Mouse (Mus musculus): ENCODE data around the gene Rptor. TPM values are rescaled to one million over a fixed set of nuclear protein-coding genes. Genes with fewer than 3 reads are reported as not detected.

The Rptor gene
- polyA plus RNA-seq, 1 experiment, result 26.2 TPM

DNA sequence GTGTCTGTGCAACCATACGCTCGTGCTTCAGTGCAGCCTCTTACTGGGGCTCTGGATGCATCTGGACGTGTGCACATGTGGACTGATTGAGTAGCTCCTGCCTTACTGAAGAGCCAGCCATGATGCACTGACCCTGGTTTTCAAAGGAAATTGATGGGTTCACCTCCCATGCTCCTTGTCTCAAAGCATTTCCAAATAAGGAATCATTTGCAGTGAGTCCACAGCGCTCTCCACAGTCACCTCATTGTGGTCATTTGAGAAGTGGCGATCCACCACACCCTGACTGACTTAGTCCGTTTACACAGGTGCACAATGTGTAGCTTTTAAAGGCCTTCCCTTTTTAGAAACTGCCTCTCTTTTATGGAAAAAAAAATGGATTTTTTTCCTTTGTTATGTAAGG lies 190.7 kb downstream of the Rptor start:
- TF ChIP-seq CTCF (IDR thresholded peaks at IDR 0.05; ENCODE audit: insufficient read depth, low read length) (no peak), POLR2A (IDR thresholded peaks at IDR 0.05; ENCODE audit: borderline replicate concordance, extremely low read depth, low read depth, low read length) (no peak)
- Histone ChIP-seq H3K4me1 (ENCODE audit: control insufficient read depth, insufficient read depth, low read length) (no peaks in the 10 kb centered on the region), H3K4me3 (replicated peaks; ENCODE audit: extremely low read depth, low read depth, low read length) (no peak overlapping the region)
- DNase-seq, result no peak
- 74% methylated on average over 6 of the region's 6 CpGs for WGBS

DNA sequence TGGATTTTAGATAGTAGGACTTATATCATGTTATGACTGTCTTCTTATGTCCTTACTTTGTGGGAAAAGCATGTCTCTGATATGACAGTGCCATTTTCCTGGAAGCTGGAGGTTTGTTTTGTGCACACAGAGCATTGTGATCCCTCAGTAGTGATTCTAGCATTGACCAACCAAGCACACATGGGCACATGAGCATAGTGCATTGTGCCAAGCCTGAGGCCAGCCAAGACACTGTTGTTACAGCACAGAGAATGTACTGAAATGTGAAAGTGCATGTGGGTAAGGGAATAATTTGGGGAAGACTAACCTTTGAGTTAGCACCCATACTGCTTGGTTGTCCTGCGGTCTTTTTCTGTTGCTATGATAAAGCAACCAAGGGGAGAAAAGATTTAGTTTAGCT lies 191.3 kb downstream of the Rptor start:
- WGBS, result 100% methylated on average over 1 of the region's 1 CpGs
- TF ChIP-seq POLR2A (IDR thresholded peaks at IDR 0.05; ENCODE audit: borderline replicate concordance, extremely low read depth, low read depth, low read length) (no peak), CTCF (IDR thresholded peaks at IDR 0.05; ENCODE audit: insufficient read depth, low read length) (no peak)
- Histone ChIP-seq H3K4me3 (replicated peaks; ENCODE audit: extremely low read depth, low read depth, low read length) (no peak overlapping the region), H3K4me1 (ENCODE audit: control insufficient read depth, insufficient read depth, low read length) (no peaks in the 10 kb centered on the region)
- DNase-seq, result no peak

DNA sequence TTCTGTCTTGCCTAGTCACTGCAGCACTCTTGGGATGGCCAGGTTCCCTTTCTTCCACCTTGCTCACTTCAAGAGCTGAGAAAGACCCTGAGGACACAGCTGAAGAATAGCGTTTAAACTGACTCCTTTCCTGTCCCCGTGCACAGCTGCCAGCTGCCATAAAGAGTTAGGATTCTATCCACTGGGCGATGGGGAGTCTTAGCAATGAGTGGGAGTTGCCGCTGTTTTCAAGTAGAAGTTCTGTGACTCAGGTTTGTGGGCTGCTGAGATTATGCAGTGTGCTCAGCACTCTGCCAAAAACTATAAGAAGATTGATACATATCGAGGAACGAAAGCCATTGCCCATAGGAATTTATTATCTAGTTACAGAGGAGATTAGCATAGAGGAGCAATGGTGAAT lies 192.0 kb downstream of the Rptor start:
- 76% methylated on average over 6 of the region's 6 CpGs for whole genome bisulfite sequencing
- TF ChIP-seq CTCF (IDR thresholded peaks at IDR 0.05; ENCODE audit: insufficient read depth, low read length), result no peak
- no peak for TF ChIP-seq POLR2A (IDR thresholded peaks at IDR 0.05; ENCODE audit: borderline replicate concordance, extremely low read depth, low read depth, low read length)
- no peak overlapping the region for H3K4me3 ChIP-seq (replicated peaks; ENCODE audit: extremely low read depth, low read depth, low read length)
- DNase-seq, result no peak
- 0 out of 2 replicates have a peak, but pooled peaks cover 2% of the 10 kb centered on the region for H3K4me1 ChIP-seq (ENCODE audit: control insufficient read depth, insufficient read depth, low read length)

DNA sequence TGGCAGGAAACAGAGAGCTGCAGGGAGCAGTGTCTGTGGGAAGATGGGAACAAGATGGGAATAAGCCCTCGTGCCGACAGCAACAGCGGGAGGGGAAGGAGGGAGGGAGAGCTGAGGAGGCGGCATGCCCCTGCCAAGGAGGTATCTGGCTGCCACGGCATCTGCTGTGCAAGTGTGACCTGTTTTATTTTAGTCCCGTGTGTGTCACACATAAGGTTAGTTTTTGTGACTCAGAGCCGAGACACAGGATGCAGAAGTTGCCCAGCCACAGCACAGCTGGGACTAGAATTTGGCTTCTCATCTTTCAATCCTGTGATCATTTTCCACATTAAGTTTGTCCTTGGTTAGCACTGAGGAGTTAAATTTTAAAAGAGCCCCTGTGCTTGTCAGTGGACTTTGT lies 193.7 kb downstream of the Rptor start:
- no peak for TF ChIP-seq CTCF (IDR thresholded peaks at IDR 0.05; ENCODE audit: insufficient read depth, low read length)
- no peak for TF ChIP-seq POLR2A (IDR thresholded peaks at IDR 0.05; ENCODE audit: borderline replicate concordance, extremely low read depth, low read depth, low read length)
- WGBS, result 60% methylated on average over 7 of the region's 7 CpGs
- peaks cover 5% of the 10 kb centered on the region; the same call in 1 of the 2 replicates for H3K4me1 ChIP-seq (ENCODE audit: control insufficient read depth, insufficient read depth, low read length)

DNA sequence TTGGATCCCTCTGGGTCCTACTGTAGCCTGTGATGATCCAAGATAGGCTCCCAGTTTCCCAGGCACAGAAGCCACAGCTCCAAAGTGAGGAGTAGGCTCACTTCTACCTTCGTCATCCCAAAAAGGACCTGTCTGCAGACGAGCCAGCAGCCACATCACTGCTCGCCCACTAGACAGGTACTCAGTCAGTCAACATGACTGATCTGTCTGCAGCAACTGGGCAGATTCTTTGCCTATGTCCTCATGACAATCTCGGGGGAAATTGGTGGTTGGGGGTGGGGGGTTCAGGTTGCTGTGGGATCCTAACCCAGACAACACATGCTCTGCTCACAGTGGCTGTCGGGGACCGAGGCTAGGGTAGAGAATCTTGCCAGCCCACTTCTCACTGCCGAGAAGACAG lies 194.1 kb downstream of the Rptor start:
- no peak for DNase-seq
- WGBS, result 89% methylated on average over 7 of the region's 7 CpGs
- no peak for TF ChIP-seq CTCF (IDR thresholded peaks at IDR 0.05; ENCODE audit: insufficient read depth, low read length)
- TF ChIP-seq POLR2A (IDR thresholded peaks at IDR 0.05; ENCODE audit: borderline replicate concordance, extremely low read depth, low read depth, low read length), result no peak

More for the DNA sequence above, 193.7 kb downstream of the Rptor start:
- DNase-seq, result no peak
- H3K4me3 ChIP-seq (replicated peaks; ENCODE audit: extremely low read depth, low read depth, low read length), result no peak overlapping the region

DNA sequence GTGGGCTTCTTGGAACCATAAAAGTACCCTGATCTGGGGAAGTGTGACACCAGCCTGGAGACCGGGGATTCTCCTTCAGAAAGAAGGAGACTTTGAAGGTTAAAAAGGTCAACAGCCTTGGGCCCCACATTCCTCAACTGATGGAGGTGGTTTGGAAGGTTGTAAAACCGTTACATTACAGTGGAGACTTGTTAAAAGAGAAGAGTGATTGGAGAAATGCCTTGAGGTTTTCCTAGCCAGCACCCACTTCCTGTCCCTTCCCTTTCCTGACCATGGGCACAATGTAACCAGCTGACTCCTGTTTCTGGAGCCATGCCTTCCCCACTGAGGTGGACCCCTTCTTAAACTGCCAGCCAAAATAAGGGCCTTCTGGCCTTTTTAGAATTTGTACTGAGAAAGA lies 196.8 kb downstream of the Rptor start:
- H3K4me1 ChIP-seq (ENCODE audit: control insufficient read depth, insufficient read depth, low read length), result peaks cover 10% of the 10 kb centered on the region
- DNase-seq, result no peak
- H3K4me3 ChIP-seq (replicated peaks; ENCODE audit: extremely low read depth, low read depth, low read length), result no peak overlapping the region
- 64% methylated on average over 2 of the region's 2 CpGs for WGBS
- no peak for TF ChIP-seq CTCF (IDR thresholded peaks at IDR 0.05; ENCODE audit: insufficient read depth, low read length)
- TF ChIP-seq POLR2A (IDR thresholded peaks at IDR 0.05; ENCODE audit: borderline replicate concordance, extremely low read depth, low read depth, low read length), result no peak

More for the DNA sequence above, 194.1 kb downstream of the Rptor start:
- Histone ChIP-seq H3K4me1 (ENCODE audit: control insufficient read depth, insufficient read depth, low read length) (peaks cover 5% of the 10 kb centered on the region; the same call in 1 of the 2 replicates), H3K4me3 (replicated peaks; ENCODE audit: extremely low read depth, low read depth, low read length) (no peak overlapping the region)

DNA sequence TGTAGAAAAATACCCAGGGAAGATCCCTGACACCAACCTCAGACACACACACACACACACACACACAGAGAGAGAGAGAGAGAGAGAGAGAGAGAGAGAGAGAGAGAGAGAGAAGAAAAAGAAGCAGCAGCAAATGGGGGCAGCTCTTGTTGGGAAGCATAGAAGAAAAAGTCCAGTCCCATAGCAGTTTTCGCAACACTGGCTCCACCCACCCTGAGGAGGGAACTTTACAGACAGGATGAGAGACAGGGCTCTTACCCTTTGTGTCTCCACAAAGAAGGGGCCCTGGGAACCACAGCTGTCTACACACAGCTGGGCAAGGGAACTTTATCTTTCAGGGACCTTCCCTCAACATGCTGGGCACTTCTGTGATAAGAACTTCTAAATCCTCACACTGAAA lies 199.2 kb downstream of the Rptor start:
- no peak overlapping the region for H3K4me3 ChIP-seq (replicated peaks; ENCODE audit: extremely low read depth, low read depth, low read length)
- DNase-seq, result no peak
- WGBS, result 68% methylated on average over 1 of the region's 1 CpGs
- TF ChIP-seq CTCF (IDR thresholded peaks at IDR 0.05; ENCODE audit: insufficient read depth, low read length), result no peak
- no peak for TF ChIP-seq POLR2A (IDR thresholded peaks at IDR 0.05; ENCODE audit: borderline replicate concordance, extremely low read depth, low read depth, low read length)
- H3K4me1 ChIP-seq (ENCODE audit: control insufficient read depth, insufficient read depth, low read length), result peaks cover 18% of the 10 kb centered on the region

DNA sequence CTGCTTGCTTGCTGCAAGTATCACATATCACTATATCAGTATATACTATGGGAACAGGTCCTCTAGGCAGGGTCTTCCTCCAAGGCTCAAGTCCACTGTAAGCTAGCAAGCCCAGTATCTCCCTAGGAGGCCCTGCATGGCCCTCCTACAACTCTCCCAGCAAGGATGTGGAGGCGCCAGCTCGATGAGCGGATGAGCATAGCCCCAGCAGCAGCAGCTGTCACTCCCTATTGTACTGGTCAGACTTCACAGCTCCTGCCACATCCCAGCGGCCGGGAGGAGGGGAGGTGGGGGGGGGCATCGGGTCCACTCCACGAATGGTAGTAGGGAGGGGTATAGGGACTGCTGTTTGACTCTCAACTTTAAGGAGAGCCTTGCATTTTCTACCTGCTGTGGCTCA lies 200.2 kb downstream of the Rptor start:
- 57% methylated on average over 7 of the region's 7 CpGs for WGBS
- Histone ChIP-seq H3K4me3 (replicated peaks; ENCODE audit: extremely low read depth, low read depth, low read length) (no peak overlapping the region), H3K4me1 (ENCODE audit: control insufficient read depth, insufficient read depth, low read length) (peaks cover 24% of the 10 kb centered on the region)
- TF ChIP-seq POLR2A (IDR thresholded peaks at IDR 0.05; ENCODE audit: borderline replicate concordance, extremely low read depth, low read depth, low read length) (no peak), CTCF (IDR thresholded peaks at IDR 0.05; ENCODE audit: insufficient read depth, low read length) (no peak)
- no peak for DNase-seq

DNA sequence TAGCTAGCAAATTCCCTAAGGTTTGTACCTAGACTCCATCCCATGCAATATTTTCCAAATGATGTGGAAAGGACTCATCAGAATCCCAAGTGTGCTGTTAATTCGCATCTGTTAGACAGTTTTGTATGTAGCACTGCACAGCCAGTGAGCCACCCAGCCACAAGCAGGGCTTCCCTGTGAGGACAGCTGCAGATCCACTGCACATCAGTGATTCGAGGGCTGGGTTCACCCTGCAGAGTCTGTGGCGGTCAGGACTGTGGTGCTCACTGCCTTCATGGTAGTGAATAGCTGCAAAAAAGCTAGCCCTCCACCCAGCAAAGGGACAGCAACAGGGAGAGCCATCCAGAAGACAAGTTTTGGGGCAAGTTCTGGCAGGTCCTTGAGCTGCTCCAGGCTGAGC lies 201.7 kb downstream of the Rptor start:
- 96% methylated on average over 3 of the region's 3 CpGs for WGBS
- TF ChIP-seq CTCF (IDR thresholded peaks at IDR 0.05; ENCODE audit: insufficient read depth, low read length) (no peak), POLR2A (IDR thresholded peaks at IDR 0.05; ENCODE audit: borderline replicate concordance, extremely low read depth, low read depth, low read length) (no peak)

DNA sequence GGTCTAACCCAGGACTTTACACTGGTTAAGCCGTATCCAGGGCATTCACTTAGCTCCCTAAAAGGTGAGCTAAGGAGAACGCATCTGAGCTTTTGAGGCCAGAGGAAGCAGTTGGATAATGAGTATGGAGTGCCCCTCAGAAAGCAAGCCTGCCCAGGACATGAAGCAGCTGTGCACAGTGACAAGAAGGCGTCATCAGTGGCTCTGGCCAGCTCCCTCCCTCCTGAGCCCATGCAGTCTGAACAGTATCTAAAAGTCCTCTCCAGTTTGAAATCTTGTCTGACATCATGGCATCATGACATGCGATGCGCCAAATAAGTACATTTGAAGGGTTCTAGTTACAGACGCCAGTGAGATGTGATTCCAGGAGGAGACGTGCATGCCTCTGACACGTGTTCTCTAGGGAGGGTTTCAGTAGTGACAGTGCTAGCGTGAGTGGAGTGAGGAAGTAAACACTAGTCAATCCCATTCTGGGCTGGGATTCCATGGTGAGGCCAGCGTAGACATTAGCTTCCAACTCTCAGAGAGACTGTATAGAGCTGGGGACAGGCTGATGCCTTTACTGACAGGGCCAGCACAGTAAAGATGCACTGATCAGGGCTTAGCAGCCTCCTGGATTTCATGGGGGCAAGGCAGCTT lies 202.5 kb downstream of the Rptor start:
- Histone ChIP-seq H3K4me3 (replicated peaks; ENCODE audit: extremely low read depth, low read depth, low read length) (no peak overlapping the region), H3K4me1 (ENCODE audit: control insufficient read depth, insufficient read depth, low read length) (peaks cover 19% of the 10 kb centered on the region)
- no peak for DNase-seq
- no peak for TF ChIP-seq POLR2A (IDR thresholded peaks at IDR 0.05; ENCODE audit: borderline replicate concordance, extremely low read depth, low read depth, low read length)
- no peak for TF ChIP-seq CTCF (IDR thresholded peaks at IDR 0.05; ENCODE audit: insufficient read depth, low read length)
- WGBS, result 75% methylated on average over 10 of the region's 10 CpGs

More for the DNA sequence above, 201.7 kb downstream of the Rptor start:
- no peak for DNase-seq
- peaks cover 24% of the 10 kb centered on the region for H3K4me1 ChIP-seq (ENCODE audit: control insufficient read depth, insufficient read depth, low read length)
- no peak overlapping the region for H3K4me3 ChIP-seq (replicated peaks; ENCODE audit: extremely low read depth, low read depth, low read length)
